Mouse (Mus musculus) heart, postnatal 0 days (tissue): Measurements from ENCODE around the gene Zfp553.

Experiments
- CTCF ChIP-seq: IDR thresholded peaks from 2 replicates; pipeline ENCODE4 v1.5.1; 2016; ENCODE audit warnings: antibody characterized with exemption, control low read depth, low read depth
- EP300 ChIP-seq: IDR thresholded peaks from 2 replicates; pipeline ENCODE4 v1.6.1; 2016; ENCODE audit warnings: antibody characterized with exemption, low read depth

DNA sequence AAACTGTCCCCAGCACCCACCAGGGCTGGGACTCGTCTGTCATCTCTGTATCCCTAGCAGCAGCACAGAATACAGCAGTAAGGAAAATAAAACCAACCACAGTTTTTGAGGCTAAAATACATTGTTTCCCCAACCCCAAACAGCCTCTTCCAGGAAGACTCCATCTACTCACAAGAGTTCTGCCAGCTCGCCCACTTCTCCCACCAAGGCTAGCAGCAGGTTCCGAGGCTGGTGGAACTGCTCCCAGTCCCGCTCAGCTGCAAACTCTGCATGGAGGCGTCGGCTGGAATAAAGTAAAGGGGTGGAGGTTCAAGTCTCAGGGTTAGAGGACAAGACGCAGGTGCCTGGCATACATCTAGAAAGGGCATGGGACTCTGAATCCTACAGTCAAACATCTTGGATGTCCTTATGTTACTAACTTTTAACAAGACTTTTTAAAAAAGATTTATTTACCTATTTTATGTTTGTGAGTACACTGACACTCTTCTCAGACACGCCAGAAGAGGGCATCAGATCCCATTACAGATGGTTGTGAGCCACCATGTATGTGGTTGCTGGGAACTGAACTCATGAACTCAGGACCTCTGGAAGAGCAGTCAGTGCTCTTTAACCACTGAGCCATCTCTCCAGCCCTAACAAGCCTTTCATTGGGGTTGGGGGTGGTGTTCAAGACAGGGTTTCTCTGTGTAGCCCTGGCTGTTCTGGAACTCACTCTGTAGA lies 26.5 kb downstream of the Zfp553 start:
- TF ChIP-seq CTCF (no peak), EP300 (no peak)
